Mouse (Mus musculus) hindbrain, embryonic 10.5 days (tissue): ENCODE results near the gene Sergef. TPM values are rescaled to one million over a fixed set of nuclear protein-coding genes. Genes with fewer than 3 reads are reported as not detected.

Source experiments
- DNase-seq: peaks from one replicate; pipeline ENCODE4 v3.0.0-alpha.2; 2017; ENCODE audit warnings: low spot score
- H3K27ac ChIP-seq: fragments of 300-500 bp; sonication (generic); 2 replicates; pipeline ENCODE4 v1.5.1; 2016; ENCODE audit warnings: mild to moderate bottlenecking, moderate library complexity
- H3K27me3 ChIP-seq: fragments of 300-500 bp; sonication (generic); 2 replicates; pipeline ENCODE4 v1.6.1; 2016; ENCODE audit warnings: mild to moderate bottlenecking; ENCODE audit not compliant: poor library complexity, insufficient read depth, severe bottlenecking
- H3K36me3 ChIP-seq: fragments of 300-500 bp; sonication (generic); 2 replicates; pipeline ENCODE4 v1.6.1; 2016; ENCODE audit warnings: mild to moderate bottlenecking, moderate library complexity
- H3K4me1 ChIP-seq: fragments of 300-500 bp; sonication (generic); replicated peaks from 2 replicates; pipeline ENCODE4 v1.6.1; 2016; ENCODE audit warnings: mild to moderate bottlenecking
- H3K4me3 ChIP-seq: fragments of 300-500 bp; sonication (generic); 2 replicates; pipeline ENCODE4 v1.5.1; 2016; ENCODE audit warnings: mild to moderate bottlenecking, moderate library complexity
- H3K9me3 ChIP-seq: fragments of 300-500 bp; sonication (generic); 2 replicates; pipeline ENCODE4 v1.6.1; 2016; ENCODE audit warnings: mild to moderate bottlenecking, moderate library complexity
- WGBS: fragments of 180-500 bp; shearing (Covaris S2); methylation state at CpG from one replicate; pipeline ENCODE4 v1.1.7; 2016; 5-methylcytosine and 5-hydroxymethylcytosine counted together
- polyA plus RNA-seq: library from polyadenylated mRNA; unstranded; fragments of >200 nt; fragmentation: Nextera tagmentation; extraction: Ambion mirVana; gene quantifications from 2 replicates; pipeline ENCODE4 v1.2.1, GENCODE M21; 2016

The Sergef gene
- polyA plus RNA-seq, 1 experiment from 2014 or later, result 18.7 TPM

DNA sequence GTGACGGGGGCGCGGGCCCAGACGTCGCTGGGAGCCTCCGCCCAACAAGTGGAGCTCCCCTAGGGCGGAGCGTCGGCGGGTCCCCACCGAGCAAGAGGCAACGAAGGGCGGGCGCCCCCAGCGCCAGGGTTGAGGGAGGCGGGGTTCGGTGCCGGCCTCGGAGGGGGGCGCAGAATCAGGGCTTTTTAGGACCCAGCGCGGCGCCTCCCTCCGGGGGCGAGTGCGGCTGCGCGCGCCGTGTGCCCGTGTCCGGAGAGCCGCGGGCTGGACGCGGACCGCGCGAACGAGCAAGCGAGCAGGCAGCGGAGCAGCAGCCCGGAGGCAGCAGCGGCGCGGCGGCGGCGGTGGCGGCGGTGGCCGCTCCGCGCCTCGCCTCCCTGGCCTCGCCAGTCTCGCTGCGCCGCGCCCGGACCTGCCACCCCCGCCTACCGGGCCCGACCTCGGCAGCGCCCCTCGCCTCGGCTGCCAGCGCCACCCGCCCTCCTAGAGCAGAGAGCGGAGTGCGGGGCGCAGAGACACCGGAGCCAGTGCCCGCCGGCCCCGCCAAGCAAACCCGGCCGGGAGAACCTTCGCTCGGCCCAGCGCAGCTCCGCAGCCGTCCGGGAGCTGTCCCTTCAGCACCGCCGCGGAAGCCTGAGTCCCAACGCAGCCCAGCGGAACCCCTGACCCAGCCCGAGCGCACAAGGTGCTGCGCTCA is 243.2 kb downstream of the Sergef start, which contains the start of gene Kcnc1:
Kcnc1 (plus strand) TSS at position 267 of the 697 bp plus-strand sequence.
- Histone ChIP-seq H3K27me3 (peaks cover 73% of the 10 kb centered on the region), H3K36me3 (no peaks in the 10 kb centered on the region), H3K4me3 (peak within 1 kb of the TSS; percentile 66), H3K9me3 (no peaks in the 10 kb centered on the region), H3K27ac (peak within 1 kb of the TSS; percentile 84), H3K4me1 (peaks cover 39% of the 10 kb centered on the region)
- DNase-seq, result peak; percentile 84
- under 1% methylated on average over 93 of the region's 93 CpGs for WGBS

- peaks cover 72% of the 10 kb centered on the region for H3K27me3 ChIP-seq
- no peaks in the 10 kb centered on the region for H3K36me3 ChIP-seq
- no peaks in the 10 kb centered on the region for H3K9me3 ChIP-seq
- no peak overlapping the region for H3K27ac ChIP-seq
- H3K4me1 ChIP-seq, result peaks cover 39% of the 10 kb centered on the region
- peak overlapping the region; percentile 66 for H3K4me3 ChIP-seq
- WGBS, result 43% methylated on average over 6 of the region's 6 CpGs
- DNase-seq, result no peak
These were observed 244.0 kb downstream of the Sergef start for GRCm38 (mm10) chr7:46395571-46395970.

- no peak overlapping the region for H3K4me3 ChIP-seq
- 67% methylated on average over 4 of the region's 4 CpGs for WGBS
- H3K9me3 ChIP-seq, result no peaks in the 10 kb centered on the region
- H3K27ac ChIP-seq, result no peak overlapping the region
- DNase-seq, result no peak
- peaks cover 34% of the 10 kb centered on the region for H3K4me1 ChIP-seq
- H3K27me3 ChIP-seq, result peaks cover 65% of the 10 kb centered on the region
- no peaks in the 10 kb centered on the region for H3K36me3 ChIP-seq
These were observed 244.7 kb downstream of the Sergef start for GRCm38 (mm10) chr7:46394933-46395332.

DNA sequence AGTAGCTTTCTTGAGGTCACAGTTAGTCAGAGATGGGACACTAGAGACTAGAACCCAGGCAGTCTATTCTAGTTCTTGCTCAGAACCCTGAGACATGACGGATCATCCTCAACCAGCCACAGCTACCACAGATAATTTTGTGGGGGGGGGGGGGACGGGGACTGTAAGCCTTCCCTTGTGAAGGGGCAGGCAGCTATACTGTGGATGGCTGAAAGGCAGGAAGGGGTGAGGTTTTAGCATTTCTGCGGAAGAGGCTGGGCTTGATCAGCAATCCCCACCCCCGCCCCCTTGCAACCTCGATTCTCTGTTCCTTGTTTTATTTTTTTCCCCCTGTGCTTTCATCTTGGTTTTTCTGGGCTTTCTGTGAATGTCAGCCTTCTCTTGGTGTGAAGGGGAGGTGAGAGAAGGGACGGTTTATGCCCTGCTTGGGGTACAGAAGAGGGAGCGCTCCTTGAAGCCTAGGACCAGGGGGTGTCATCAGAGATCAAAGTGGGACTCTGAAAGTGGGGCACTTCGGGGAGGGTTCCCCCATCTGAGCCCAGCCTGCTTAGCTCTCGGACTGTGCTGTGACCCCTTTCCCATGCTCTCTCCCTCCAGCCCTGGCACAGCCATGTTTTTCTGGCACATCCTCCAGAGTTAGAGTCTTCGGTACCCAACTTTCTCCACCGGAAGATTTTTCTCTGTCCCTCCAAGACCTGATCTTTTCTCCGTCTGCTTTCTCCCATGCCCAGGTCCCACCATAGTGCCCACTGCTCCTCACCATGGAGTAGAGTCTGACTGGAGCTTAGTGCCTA is 245.7 kb downstream of the Sergef start:
- DNase-seq, result no peak
- Histone ChIP-seq H3K4me3 (no peak overlapping the region), H3K27me3 (peaks cover 55% of the 10 kb centered on the region), H3K9me3 (no peaks in the 10 kb centered on the region), H3K27ac (no peak overlapping the region), H3K4me1 (peaks cover 28% of the 10 kb centered on the region), H3K36me3 (no peaks in the 10 kb centered on the region)
- 53% methylated on average over 12 of the region's 12 CpGs for WGBS

Other genes with a start within 250 kb of the Sergef start
- 0.83 and 2.3 TPM in 2 replicates for gene Kcnc1, start 243.3 kb downstream of the Sergef start, polyA plus RNA-seq
- gene Tph1, start 32.7 kb upstream of the Sergef start, polyA plus RNA-seq, result 0.67 and 1.6 TPM in 2 replicates
- 35.7 and 44.7 TPM in 2 replicates for gene Saal1, start 70.9 kb upstream of the Sergef start, polyA plus RNA-seq
- gene Saa3, start 75.9 kb upstream of the Sergef start, polyA plus RNA-seq, result not detected in 2 replicates
- gene Saa4, start 92.8 kb upstream of the Sergef start, polyA plus RNA-seq, result not detected in 2 replicates
- gene Saa1, start 103.2 kb upstream of the Sergef start, polyA plus RNA-seq, result 0.21 and 1.3 TPM in 2 replicates
- gene Saa2, start 112.0 kb upstream of the Sergef start, polyA plus RNA-seq, result 0.29 and 0.58 TPM in 2 replicates
- 20.0 and 21.1 TPM in 2 replicates for gene Hps5, start 156.3 kb upstream of the Sergef start, polyA plus RNA-seq
- 42.0 and 53.0 TPM in 2 replicates for gene Gtf2h1, start 156.3 kb upstream of the Sergef start, polyA plus RNA-seq
- gene Ldha, start 201.7 kb upstream of the Sergef start, polyA plus RNA-seq, result 2,204 and 3,422 TPM in 2 replicates
- not detected in 2 replicates for gene Ldhc, start 221.4 kb upstream of the Sergef start, polyA plus RNA-seq